Mouse (Mus musculus): ENCODE measurements at regions not wholly inside any gene's neighbourhood (a gene's known extent, or its start where the extent isn't known, plus 50 kb on each side); places are given as distances from the start of the nearest gene placed in this dataset.
"Not testable (repeated sequence)": the region's sequence is repeated elsewhere in the genome, so short reads cannot be mapped to it uniquely, and the experiment has no call there.

GRCm38 (mm10) chr6:117662635-117663034 lies 178.3 kb upstream of the Zfp637 start:
- ATAC-seq (replicated peaks; ENCODE audit: poor library complexity): no peak

DNA sequence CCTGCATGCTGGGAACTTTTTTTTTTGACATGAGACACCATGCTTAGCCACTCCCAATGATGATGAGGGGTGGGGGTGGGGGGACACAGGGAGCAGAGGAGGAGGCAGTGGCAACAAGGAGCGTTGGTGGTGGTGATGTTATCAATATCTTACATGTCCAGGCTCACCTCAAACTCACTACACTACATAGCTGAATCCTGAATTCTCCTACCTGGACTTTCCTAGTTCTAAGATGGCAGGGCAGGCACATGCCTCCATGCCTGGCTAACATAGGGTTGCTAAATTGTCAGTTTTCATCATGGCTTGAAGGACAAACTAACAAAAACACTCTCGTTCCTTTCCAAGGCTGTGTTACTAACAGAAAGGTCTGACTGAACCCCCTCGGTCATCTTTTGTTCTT lies 170.6 kb upstream of the Zfp637 start:
- no peak for ATAC-seq (replicated peaks; ENCODE audit: poor library complexity)

- ATAC-seq (replicated peaks; ENCODE audit: poor library complexity): no peak
Measured at GRCm38 (mm10) chr6:117670792-117671525, 170.0 kb upstream of the Zfp637 start.

DNA sequence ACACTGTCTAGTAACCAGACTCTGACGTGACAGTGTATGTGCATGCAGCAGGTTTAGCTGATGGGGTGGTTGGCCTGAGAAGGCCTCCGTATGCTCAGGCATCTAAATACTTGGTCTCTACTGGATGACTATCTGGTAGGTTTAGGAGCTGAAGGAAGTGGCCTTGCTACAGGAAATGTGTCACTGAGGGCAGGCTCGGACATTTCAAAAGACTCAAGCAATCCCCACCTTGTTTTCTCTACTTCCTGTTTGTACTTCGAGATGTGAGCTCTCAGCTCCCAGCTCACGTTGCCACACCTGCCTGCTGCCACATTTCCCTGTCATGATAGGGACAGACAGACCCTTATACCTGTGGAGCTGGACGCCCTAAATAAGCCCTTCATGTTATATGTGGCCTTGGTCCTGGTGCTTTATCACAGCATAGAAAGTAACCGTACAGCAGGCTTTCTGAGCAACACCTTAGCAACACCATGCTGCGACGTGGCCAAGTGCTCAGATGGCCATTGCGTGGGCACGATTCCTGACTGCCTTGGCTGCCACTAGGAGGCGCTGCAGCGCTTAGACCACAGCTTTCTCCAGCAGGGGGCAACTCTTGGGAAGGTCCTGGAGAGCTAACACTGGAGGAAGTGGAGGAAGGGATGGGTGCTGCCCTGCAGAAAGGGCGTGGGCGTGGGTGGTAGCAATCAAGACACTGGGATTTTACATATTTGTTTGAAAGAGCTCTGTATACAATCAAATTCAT lies 165.8 kb upstream of the Zfp637 start:
- peak; percentile 79 for ATAC-seq (replicated peaks; ENCODE audit: poor library complexity)

DNA sequence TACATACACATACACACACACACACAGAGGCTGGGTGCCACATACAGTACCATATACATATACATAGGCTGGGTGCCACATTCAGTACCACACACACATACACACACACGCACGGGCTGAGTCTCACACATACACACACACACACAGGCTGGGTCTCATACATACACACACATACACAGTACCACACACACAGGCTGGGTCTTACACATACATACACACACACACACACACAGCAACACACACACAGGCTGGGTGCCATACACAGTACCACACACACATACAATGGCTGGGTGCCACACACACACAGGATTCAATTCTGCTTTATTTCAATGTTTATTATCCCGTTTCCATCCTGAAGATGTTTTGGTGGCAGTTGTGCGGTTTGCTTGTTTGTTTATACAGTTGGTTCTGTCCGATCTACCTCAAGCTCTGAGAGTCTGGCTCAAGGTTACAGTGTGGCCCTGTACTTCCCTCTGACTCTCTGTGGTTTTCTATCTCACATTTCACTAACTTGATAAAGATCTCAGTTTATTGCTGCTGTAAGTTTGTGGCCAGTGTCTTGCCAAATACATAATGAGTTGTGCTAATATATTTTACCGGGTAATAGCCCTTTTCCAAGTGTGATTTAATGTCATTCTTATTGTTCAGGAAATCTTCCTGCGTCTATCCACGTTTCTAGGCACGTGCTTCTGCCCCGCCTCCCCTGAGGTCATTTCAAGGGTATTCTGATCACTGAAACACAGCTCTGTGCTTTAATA lies 164.7 kb upstream of the Zfp637 start:
- peak; percentile 57 for ATAC-seq (replicated peaks; ENCODE audit: poor library complexity)

DNA sequence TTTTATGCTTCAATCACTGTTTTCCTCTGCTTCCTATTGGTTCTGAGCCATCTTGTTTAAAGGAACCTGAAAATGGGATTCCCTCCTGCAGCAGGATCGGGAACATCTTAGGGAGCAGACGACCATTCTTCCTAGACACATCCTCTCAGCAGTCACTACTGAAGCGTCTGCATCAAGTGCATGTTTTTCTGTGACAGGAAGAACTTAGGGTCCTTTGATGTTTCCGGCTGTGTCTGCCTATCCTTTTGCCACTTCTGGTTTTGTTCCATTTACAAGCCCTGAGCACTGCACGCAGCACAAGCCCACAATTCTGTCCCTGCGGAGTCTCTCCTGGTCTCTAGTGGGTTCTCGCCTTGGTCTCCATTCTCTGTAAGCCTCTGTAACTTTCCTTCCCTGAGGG lies 163.9 kb upstream of the Zfp637 start:
- ATAC-seq (replicated peaks; ENCODE audit: poor library complexity): no peak

DNA sequence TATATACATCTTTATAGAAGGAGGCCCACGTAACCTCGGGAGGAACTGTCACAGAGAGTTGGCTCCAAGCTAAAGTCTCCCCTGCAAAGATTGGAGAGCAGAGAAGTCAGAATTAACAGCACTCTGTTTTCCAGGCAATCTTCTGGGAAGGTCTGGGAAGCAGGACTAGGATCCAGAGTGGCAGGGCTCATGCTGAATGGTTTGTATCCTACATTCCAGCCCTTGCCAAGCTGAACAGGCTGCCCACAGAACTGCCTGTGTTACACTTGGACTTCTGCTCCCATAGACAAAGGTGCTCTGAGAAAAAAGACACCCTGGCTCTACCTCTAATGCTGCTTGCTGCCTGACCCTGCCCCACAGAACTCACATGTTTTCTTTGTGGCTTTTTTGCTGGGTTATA lies 163.2 kb upstream of the Zfp637 start:
- ATAC-seq (replicated peaks; ENCODE audit: poor library complexity): no peak

- ATAC-seq (replicated peaks; ENCODE audit: poor library complexity): no peak
Measured at GRCm38 (mm10) chr6:117678276-117678675, 162.7 kb upstream of the Zfp637 start.

DNA sequence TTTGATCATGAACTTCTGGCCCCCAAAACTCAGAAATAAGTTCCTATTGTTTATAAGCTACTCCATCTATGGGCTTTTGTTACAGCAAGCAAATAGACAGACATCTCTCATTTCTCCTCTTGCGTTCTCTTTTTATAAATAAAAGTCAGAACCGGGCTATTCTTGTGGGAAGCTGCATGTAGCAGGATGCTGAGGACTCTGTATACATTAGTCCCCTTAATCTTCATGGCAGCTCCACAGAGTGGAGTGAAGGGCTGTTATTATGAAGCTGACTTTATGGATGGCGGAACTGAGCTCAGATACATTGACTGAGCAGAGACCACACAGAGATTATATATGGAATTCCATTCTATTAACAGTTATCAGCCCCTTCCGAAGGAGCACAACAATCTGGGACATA lies 162.1 kb upstream of the Zfp637 start:
- ATAC-seq (replicated peaks; ENCODE audit: poor library complexity): no peak

DNA sequence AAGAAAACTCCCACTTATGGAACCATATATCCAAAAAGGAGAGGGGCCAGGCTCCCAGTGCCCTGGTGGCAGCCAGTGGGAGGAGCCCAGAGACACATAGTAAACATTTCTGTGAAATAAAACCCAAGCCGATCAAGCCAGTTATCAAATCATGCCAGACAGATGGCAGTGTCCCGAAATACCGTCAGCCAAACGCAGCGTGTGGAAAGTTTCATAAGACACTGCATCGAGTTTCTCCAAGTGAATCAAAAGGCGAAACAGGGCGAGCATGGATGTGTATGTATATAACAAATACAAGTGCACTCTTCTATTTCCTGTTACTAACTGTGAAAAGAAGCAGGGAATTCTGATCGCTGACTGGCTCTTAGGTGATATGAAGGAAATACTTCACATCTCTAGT lies 154.8 kb upstream of the Zfp637 start:
- ATAC-seq (replicated peaks; ENCODE audit: poor library complexity): no peak

DNA sequence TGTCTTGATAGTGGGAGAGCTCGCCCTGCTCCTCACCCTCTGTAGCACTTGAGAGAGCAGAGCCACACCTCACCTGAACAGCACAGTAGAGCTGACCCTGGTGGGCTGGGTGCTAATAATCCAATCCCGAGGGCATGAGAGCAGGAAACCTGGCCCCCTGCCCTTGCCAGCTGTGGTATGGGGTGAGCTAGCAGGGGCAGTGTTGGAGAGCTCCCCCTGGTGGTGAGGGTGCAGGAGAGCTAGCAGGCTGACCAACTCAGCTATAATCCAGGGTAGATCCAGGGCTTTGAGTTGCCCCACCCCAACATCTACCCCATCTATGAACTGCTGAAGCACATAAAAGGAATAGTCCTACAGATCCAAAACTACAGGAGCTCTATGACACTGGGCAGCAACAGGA lies 153.9 kb upstream of the Zfp637 start:
- ATAC-seq (replicated peaks; ENCODE audit: poor library complexity): peak; percentile 73

GRCm38 (mm10) chr6:117688664-117689178 lies 152.3 kb upstream of the Zfp637 start:
- ATAC-seq (replicated peaks; ENCODE audit: poor library complexity): no peak

DNA sequence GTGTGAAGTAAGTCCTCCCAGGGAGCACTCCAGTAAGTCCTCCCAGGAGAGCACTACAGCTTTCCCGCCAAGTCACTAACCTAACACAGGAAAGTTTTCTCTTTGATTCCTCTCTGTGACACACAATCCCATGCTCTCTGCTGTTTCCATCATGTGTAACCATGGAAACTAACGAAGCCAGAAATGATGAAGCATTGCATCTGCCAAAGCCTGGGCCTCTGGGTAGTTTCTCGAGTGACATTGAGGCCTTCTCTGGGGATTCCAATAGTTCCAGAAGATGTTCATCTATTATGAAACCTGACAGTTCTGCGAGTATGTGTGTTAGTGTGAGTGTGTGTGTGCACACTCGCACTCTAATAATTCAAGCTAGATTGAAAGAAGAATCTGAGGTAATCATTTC lies 140.7 kb upstream of the Zfp637 start:
- ATAC-seq (replicated peaks; ENCODE audit: poor library complexity): no peak

- ATAC-seq (replicated peaks; ENCODE audit: poor library complexity): no peak
Measured at GRCm38 (mm10) chr6:117701547-117701946, 139.4 kb upstream of the Zfp637 start.

DNA sequence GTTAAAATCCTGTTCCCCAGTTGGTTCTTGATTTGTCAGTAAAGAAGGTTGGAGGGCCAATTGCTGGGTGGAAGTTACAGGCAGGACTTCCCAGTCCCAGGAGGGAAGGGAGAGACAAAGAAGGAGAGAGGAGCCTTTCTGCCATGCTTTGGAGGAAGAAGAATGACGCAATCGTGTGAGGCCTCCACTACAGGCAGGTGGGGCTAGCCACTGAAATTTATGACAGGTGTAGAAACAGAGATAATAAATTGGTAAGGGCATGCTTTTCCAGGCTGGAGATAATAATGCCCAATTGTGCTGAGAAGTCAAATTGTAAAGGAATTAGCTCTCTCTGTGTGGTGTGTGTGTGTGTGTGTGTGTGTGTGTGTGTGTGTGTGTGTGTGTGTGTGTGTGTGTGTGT lies 135.0 kb upstream of the Zfp637 start:
- no peak for ATAC-seq (replicated peaks; ENCODE audit: poor library complexity)

GRCm38 (mm10) chr6:117709212-117709611 lies 131.8 kb upstream of the Zfp637 start:
- ATAC-seq (replicated peaks; ENCODE audit: poor library complexity): no peak

DNA sequence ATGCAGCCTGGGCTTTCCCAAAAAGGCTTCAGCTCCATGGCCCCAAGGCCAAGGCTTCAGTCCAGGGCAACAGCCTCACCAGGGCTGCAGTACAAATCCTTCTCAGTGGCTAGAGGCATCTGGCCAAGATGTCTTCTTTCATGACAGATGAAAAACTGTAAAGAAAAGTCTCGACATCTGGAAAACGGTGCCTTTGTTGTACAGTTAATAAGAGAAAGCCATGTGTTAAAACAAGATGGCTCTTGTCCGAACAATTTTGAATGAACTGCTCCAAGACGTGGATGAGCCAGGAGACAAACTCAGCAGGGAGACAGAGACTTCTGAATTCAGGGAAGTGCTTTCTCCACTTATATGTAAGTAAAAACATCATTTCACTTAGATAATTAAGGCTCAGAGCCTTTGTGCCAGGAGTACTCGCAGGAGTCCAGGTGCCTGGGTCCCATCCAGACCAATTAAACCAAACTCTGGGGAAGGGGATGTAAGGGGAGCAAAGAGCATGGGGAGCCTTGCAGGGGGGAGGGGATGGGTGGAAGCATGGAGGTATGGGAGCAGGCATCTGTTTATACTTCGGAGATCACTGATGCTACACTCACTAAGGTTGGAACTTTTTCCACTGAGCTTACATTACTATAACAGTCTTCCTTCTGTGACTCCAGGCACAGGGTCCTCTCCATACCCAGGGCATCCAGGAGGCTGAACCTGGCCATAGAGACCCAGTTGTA lies 125.8 kb upstream of the Zfp637 start:
- no peak for ATAC-seq (replicated peaks; ENCODE audit: poor library complexity)

DNA sequence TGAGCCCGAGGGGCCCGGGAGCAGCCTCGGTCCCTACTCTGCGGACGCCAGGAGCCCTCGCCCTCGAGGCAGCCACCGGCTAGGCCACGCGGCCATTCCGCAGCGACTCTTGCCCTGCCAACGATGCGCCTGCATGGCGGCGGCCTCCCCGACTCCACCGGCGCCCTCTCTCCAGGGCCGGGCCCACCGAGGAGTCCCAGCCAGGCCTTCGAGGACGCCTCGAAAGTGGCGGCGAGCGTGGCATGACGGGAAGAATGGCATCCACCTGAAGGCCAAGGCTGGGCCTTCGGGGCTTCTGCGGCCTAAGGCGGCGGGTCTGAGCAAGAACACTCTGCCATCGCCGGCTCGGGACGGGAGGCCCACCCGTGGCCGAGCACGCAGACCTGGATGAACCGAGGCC lies 124.6 kb upstream of the Zfp637 start:
- ATAC-seq (replicated peaks; ENCODE audit: poor library complexity): not testable (repeated sequence)

- not testable (repeated sequence) for ATAC-seq (replicated peaks; ENCODE audit: poor library complexity)
Measured at GRCm38 (mm10) chr6:117752338-117752737, 88.6 kb upstream of the Zfp637 start.

GRCm38 (mm10) chr6:117755682-117756081 lies 85.3 kb upstream of the Zfp637 start:
- ATAC-seq (replicated peaks; ENCODE audit: poor library complexity): not testable (repeated sequence)

GRCm38 (mm10) chr6:117756176-117756575 lies 84.8 kb upstream of the Zfp637 start:
- peak; percentile 83 for ATAC-seq (replicated peaks; ENCODE audit: poor library complexity)

All from megakaryocyte progenitor cell, adult 5-6 weeks (primary cell).